Mouse (Mus musculus): Measurements from ENCODE around the gene Ntrk2.

- no peak for TF ChIP-seq CTCF (IDR thresholded peaks at IDR 0.05; ENCODE audit: extremely low read depth, insufficient read depth, low read length)
- TF ChIP-seq POLR2A (IDR thresholded peaks at IDR 0.05; ENCODE audit: extremely low read depth, insufficient read depth, low read length), result no peak
These were observed 341.6 kb downstream of the Ntrk2 start for GRCm38 (mm10) chr13:59147976-59148375.
